In genomic region chr12:91672528-91672927, GRCm38 (mm10) we compare ENCODE assay signal across 12 mouse cellular contexts.
DNase-seq lines count a peak whose midpoint lies in the region; ATAC-seq and TF ChIP-seq lines count a peak whose summit lies in the region.
"Had no signal": no experiment of that assay in that cellular context is flagged by ENCODE, and none has a peak within 500 bp of the region (broad histone marks: within the 10 kb centered on the region; RNA-seq: fewer than 3 reads in every experiment).

No protein-coding gene starts in this region.

- WGBS in hindbrain, embryonic 14.5 days, result 72% methylated on average over 7 of the region's 7 CpGs
- 90% methylated on average over 7 of the region's 7 CpGs for WGBS in hindbrain, embryonic 10.5 days

- peak; percentile 41 for DNase-seq in hindbrain, embryonic 14.5 days (ENCODE audit: low spot score)
- DNase-seq in hindbrain, embryonic 10.5 days (ENCODE audit: low spot score), result no peak
- no peak for DNase-seq in testis, postnatal 10 days (ENCODE audit: low spot score)
- peak; percentile 37 to 41 for DNase-seq in left cerebral cortex, postnatal 10 days (ENCODE audit: extremely low spot score in 1 of 2, low spot score in 2 of 2)
- DNase-seq in yolk sac, embryonic 10.5 days (ENCODE audit: low spot score), result no peak
- DNase-seq in spleen, postnatal 10 days (ENCODE audit: low spot score in 2 of 2), result no peak
- DNase-seq: heart, postnatal 10 days; liver had no signal

- intact Hi-C loops in left cerebral cortex, postnatal 10 days (cut with DNase I), result no loop called here

- ATAC-seq in hindbrain, embryonic 14.5 days (ENCODE audit: low FRiP score), result no peak
- no peak for ATAC-seq in megakaryocyte-erythroid progenitor cell, adult 5-6 weeks (replicated peaks; ENCODE audit: low FRiP score, low TSS enrichment, poor library complexity, severe bottlenecking)

- H3K4me2 ChIP-seq in hindbrain, embryonic 14.5 days (replicated peaks), result no peak overlapping the region
- H3K4me2 ChIP-seq: kidney, embryonic 15.5 days; stomach, embryonic 15.5 days had no signal

- H3K9ac ChIP-seq in hindbrain, embryonic 14.5 days, result no peak overlapping the region
- H3K9ac ChIP-seq: kidney, embryonic 15.5 days; stomach, embryonic 15.5 days had no signal

- no peaks in the 10 kb centered on the region for H3K9me3 ChIP-seq in hindbrain, embryonic 14.5 days (ENCODE audit: control insufficient read depth, low read length)
- no peaks in the 10 kb centered on the region for H3K9me3 ChIP-seq in hindbrain, embryonic 10.5 days
- H3K9me3 ChIP-seq: kidney, embryonic 15.5 days; stomach, embryonic 15.5 days had no signal

- no peak for TF ChIP-seq POLR2A in testis, adult 2 months (IDR thresholded peaks at IDR 0.05; ENCODE audit: control insufficient read depth, low read depth, low read length)

- no peak overlapping the region for H3K4me3 ChIP-seq in hindbrain, embryonic 14.5 days (replicated peaks; ENCODE audit: low read length)
- no peak overlapping the region for H3K4me3 ChIP-seq in hindbrain, embryonic 10.5 days
- H3K4me3 ChIP-seq in testis, adult 2 months (ENCODE audit: control insufficient read depth, low read depth, low read length), result peak overlapping the region; percentile 40; the same call in 1 of the 2 replicates
- H3K4me3 ChIP-seq: kidney, embryonic 15.5 days; stomach, embryonic 15.5 days had no signal

- 0 out of 2 replicates have a peak overlapping the region, but pooled peaks have one; percentile 20 for H3K27ac ChIP-seq in hindbrain, embryonic 14.5 days
- no peak overlapping the region for H3K27ac ChIP-seq in hindbrain, embryonic 10.5 days
- H3K27ac ChIP-seq in testis, adult 2 months (ENCODE audit: control insufficient read depth, insufficient read depth, low read depth, low read length), result no peak overlapping the region
- H3K27ac ChIP-seq: kidney, embryonic 15.5 days; stomach, embryonic 15.5 days had no signal

- TF ChIP-seq CTCF in testis, adult 2 months (IDR thresholded peaks at IDR 0.05; ENCODE audit: control insufficient read depth, insufficient read depth, insufficient replicate concordance, low read depth, low read length), result no peak

- H3K27me3 ChIP-seq in hindbrain, embryonic 14.5 days (ENCODE audit: control insufficient read depth, insufficient read depth, low read length), result no peaks in the 10 kb centered on the region
- no peaks in the 10 kb centered on the region for H3K27me3 ChIP-seq in hindbrain, embryonic 10.5 days (ENCODE audit: insufficient read depth, poor library complexity, severe bottlenecking)
- H3K27me3 ChIP-seq in testis, adult 2 months (ENCODE audit: control insufficient read depth, insufficient read depth, low read length), result no peaks in the 10 kb centered on the region
- H3K27me3 ChIP-seq: kidney, embryonic 15.5 days; stomach, embryonic 15.5 days had no signal

- peaks cover 3% of the 10 kb centered on the region; the same call in 1 of the 2 replicates for H3K4me1 ChIP-seq in hindbrain, embryonic 14.5 days (replicated peaks; ENCODE audit: control insufficient read depth, insufficient read depth, low read length)
- H3K4me1 ChIP-seq in hindbrain, embryonic 10.5 days (replicated peaks), result peaks cover 6% of the 10 kb centered on the region; the same call in 1 of the 2 replicates
- no peaks in the 10 kb centered on the region for H3K4me1 ChIP-seq in testis, adult 2 months (ENCODE audit: control insufficient read depth, insufficient read depth, low read length)

- H3K36me3 ChIP-seq in hindbrain, embryonic 14.5 days (replicated peaks; ENCODE audit: control insufficient read depth, insufficient read depth), result no peaks in the 10 kb centered on the region
- no peaks in the 10 kb centered on the region for H3K36me3 ChIP-seq in hindbrain, embryonic 10.5 days
- H3K36me3 ChIP-seq in testis, adult 2 months (ENCODE audit: control insufficient read depth, insufficient read depth, low read length), result no peaks in the 10 kb centered on the region
- H3K36me3 ChIP-seq: kidney, embryonic 15.5 days; stomach, embryonic 15.5 days had no signal

Comparison
In these comparisons a context has a peak if more than half of its experiments do, and no peak if none do; other contexts are left out.
1. DNase-seq: peak in hindbrain, embryonic 14.5 days (single experiment) and left cerebral cortex, postnatal 10 days (2 of 2); none in hindbrain, embryonic 10.5 days (single experiment), testis, postnatal 10 days (single experiment), yolk sac, embryonic 10.5 days (single experiment) and spleen, postnatal 10 days (0 of 2).